Mouse (Mus musculus): ENCODE measurements at regions not wholly inside any gene's neighbourhood (a gene's known extent, or its start where the extent isn't known, plus 50 kb on each side); places are given as distances from the start of the nearest gene placed in this dataset.
"Not testable (repeated sequence)": the region's sequence is repeated elsewhere in the genome, so short reads cannot be mapped to it uniquely, and the experiment has no call there.

DNA sequence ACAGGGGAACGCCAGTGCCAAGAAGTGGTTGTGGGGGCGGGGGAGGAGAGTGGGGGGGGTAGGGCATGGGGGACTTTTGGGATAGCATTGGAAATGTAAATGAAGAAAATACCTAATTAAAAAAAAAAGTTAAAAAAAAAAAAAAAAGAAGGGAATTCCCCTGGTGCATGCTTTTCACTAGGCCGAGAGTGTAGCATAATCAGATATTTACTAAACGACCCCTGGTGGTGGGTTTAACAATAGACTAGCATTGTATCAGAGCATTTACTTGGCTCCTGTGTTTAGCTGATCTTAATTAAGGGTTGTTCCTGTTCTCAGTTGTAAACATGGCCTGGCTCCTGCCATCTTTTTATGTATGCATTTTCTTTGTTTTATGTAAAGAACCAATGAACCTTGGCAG lies 126.2 kb upstream of the Fam3c start:
- TF ChIP-seq EP300, CTCF (IDR thresholded peaks at IDR 0.05; ENCODE audit: low read depth): not testable (repeated sequence)

Data from heart, postnatal 0 days (tissue).